Mouse (Mus musculus) embryonic stem cell, embryonic (primary cell): ENCODE measurements around the gene Limch1.

Source experiments
- CTCF ChIA-PET, 4 experiments: fragments of 300-600 bp in 2 of 4; fragments of 350-600 bp in 2 of 4; sonication (Branson Sonifier 250); formaldehyde crosslinking; loops; one replicate each; lab custom pipeline; 2022; ENCODE audit warnings: inconsistent platforms in 2 of 4; lab: Charles Lee
- POLR2A ChIA-PET, 4 experiments: fragments of 300-600 bp in 2 of 4; fragments of 350-600 bp in 2 of 4; sonication (Branson Sonifier 250); formaldehyde crosslinking; loops; one replicate each; lab custom pipeline; 2022; ENCODE audit warnings: antibody characterized with exemption in 4 of 4, inconsistent platforms in 1 of 4; lab: Charles Lee

Limch1 gene

DNA sequence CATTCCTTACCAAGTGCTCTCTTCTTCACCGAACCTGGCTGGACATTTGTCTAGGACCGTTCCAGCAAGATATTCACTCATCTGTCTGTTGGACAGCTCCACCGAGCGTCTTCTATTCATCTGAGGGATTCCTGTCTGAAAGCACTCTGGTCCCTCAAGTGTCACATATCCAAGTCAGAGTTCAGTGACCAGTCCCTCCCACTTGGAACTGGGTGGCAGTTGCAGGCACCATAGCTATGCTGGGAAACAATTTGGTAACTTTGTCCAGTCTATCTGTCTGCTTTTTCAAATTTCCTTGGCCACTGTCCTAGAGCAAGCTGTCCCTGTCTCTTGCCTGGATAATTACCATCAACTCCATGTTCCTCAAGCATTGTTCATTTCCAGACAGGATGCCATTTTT lies 138.9 kb downstream of the Limch1 start:
- POLR2A ChIA-PET, result interaction anchor here in 1 of 4 experiments (0.6 kb wide), 1 partner anchor 916 kb away, joined by 4 read pairs; no protein-coding TSS in a partner anchor

GRCm38 (mm10) chr5:66886410-66887120 lies 140.9 kb downstream of the Limch1 start:
- POLR2A ChIA-PET, result no interaction called here

More for the DNA sequence above, 138.9 kb downstream of the Limch1 start:
- CTCF ChIA-PET, result no interaction called here

DNA sequence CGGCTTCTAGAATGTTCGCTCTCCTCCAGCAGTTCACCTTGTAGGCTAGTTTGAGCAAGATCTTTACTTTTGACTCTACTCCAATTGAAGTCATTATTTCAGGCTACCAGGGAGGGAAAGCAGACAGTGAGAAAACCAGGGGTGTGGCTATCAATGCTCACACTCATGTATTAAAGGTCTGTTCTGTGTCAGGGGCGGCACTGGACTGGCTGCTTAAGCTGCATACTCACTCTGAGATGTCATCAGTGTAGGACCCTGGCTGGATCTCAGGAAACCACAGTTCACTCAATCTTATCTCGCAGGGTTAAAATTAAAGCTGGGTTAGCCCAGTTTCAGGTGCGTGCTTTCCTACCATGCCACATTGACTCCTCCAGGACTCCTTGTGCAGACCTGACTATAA lies 142.4 kb downstream of the Limch1 start:
- POLR2A ChIA-PET, result interaction anchor here in 1 of 4 experiments (1.9 kb wide), 1 partner anchor 15 kb away, joined by 5 read pairs; no protein-coding TSS in a partner anchor

More at GRCm38 (mm10) chr5:66886410-66887120, 140.9 kb downstream of the Limch1 start:
- CTCF ChIA-PET, result no interaction called here

DNA sequence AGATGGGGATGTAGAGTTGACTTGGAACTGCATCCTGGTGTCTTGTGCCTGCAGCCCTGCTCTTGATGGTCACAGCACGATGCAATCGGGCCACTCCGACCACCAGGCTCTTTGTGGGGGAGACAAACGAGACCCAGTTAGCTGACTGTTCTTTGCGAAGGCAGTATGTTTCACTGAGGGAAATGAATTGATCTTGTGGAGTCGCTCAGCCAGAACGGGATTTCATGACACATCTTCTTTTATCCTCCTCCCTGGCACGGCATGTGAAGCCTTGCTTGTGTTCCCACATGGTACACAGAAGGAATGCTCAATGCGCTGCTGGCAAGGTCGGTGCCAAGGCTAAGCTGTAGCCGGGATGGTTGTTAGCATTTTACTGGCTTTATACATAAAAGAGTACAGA lies 143.7 kb downstream of the Limch1 start:
- POLR2A ChIA-PET, result interaction anchor here in 1 of 4 experiments (1.9 kb wide), 1 partner anchor 16 kb away, joined by 5 read pairs; no protein-coding TSS in a partner anchor
- CTCF ChIA-PET, result no interaction called here

More for the DNA sequence above, 142.4 kb downstream of the Limch1 start:
- CTCF ChIA-PET, result no interaction called here

DNA sequence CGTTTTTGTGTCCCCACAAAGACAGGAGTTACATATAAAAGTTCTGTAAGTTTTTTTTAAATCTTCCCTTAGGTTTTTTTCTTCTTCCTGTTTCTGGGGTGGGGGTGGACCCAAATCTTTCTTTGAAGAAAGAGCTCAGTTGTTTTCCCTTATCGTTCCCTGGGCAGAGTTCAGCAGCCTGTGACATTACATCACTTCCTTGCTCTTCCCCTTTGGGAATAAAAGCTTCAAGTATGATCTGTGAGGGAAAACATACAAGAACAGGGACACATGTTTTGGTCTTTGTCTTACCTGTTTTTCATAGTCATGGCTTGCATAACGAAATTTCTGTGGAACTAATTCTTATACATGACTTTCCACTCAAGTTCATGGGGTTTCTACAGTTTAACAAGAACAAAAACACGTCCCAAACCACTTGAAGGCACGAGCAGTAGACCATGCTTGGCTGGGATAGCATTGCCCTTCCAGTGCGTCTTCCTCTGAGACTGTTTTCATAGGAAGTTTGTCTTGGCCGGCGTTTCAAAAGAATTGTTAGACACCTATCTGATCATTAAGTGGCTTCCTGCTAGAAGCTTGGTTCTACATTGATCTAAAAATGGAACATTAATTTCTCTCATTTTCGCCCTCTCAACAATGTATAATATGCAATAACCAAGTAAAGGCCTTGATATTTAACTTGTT lies 150.0 kb downstream of the Limch1 start:
- ChIA-PET CTCF (interaction anchor here in 1 of 4 experiments (0.6 kb wide), 1 partner anchor 199 kb away, joined by 7 read pairs; no protein-coding TSS in a partner anchor), POLR2A (no interaction called here)

DNA sequence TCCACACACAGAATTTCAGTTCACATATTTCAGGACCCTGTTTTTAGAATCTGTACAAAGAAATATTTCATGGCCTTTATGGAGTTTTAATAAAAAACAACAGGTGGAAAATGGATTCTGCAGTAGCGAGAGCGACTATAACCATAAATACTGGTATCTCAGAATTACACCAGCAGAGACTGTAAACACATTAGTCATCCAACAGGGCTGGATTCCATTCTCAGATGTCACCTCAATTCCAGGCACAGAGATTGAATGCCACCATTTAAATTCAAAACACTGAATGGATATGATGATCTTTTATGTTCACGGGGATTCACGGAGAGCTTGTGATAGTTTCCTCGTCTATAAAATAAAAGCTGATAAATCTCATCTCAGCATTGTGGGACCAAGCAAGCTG lies 152.0 kb downstream of the Limch1 start:
- POLR2A ChIA-PET, result no interaction called here
- CTCF ChIA-PET, result no interaction called here

- POLR2A ChIA-PET, result no interaction called here
- CTCF ChIA-PET, result no interaction called here
These were observed 152.6 kb downstream of the Limch1 start for GRCm38 (mm10) chr5:66898252-66898651.

GRCm38 (mm10) chr5:66898811-66899430 lies 153.3 kb downstream of the Limch1 start:
- CTCF ChIA-PET, result no interaction called here
- POLR2A ChIA-PET, result interaction anchor here in 1 of 4 experiments (0.9 kb wide), 1 partner anchor 8 kb away, joined by 3 read pairs; no protein-coding TSS in a partner anchor

DNA sequence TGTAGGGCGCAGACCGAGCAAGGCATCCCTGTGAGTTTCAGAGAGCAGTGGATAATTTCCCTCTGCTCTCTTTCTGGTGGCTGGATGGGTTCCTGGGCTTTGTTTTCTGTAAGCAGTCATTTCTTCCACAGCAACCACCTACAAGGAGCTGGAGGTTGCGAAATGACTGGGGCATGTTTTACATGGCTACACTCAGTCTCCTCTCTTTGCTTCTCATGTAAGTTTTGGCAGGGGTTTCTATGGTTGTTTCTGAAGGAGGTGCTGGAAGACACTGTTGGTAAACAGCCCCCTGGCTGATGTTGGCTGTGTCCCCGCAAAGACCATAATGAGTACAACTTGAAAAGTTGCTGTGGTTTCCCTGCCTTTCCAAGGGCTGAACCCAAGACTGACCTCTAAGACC lies 155.5 kb downstream of the Limch1 start:
- POLR2A ChIA-PET, result no interaction called here
- CTCF ChIA-PET, result no interaction called here

DNA sequence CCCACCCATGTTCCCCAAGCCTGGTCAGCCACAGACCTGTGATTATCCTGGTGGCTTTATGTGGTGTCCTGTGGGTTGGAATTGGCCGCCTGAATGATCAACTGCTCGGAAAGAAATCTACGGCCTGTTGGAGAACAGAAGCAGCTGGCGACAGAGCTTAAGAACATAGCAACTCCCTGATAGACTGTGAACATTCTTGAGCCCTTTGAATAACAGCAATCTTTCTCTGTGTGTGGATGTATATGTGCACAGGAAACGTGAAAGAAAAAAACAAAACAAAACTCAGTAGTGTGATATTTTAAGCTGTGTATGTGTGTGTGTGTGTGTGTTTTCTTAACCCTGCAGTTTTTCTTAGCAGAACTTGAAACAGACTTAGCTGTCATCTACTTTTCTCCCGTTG lies 159.2 kb downstream of the Limch1 start:
- POLR2A ChIA-PET, result no interaction called here
- CTCF ChIA-PET, result no interaction called here

- POLR2A ChIA-PET, result no interaction called here
- CTCF ChIA-PET, result no interaction called here
These were observed 163.3 kb downstream of the Limch1 start for GRCm38 (mm10) chr5:66908883-66909282.

GRCm38 (mm10) chr5:66909962-66910361 lies 164.3 kb downstream of the Limch1 start:
- ChIA-PET CTCF (no interaction called here), POLR2A (no interaction called here)

GRCm38 (mm10) chr5:66910610-66911009 lies 165.0 kb downstream of the Limch1 start:
- ChIA-PET POLR2A (no interaction called here), CTCF (no interaction called here)

DNA sequence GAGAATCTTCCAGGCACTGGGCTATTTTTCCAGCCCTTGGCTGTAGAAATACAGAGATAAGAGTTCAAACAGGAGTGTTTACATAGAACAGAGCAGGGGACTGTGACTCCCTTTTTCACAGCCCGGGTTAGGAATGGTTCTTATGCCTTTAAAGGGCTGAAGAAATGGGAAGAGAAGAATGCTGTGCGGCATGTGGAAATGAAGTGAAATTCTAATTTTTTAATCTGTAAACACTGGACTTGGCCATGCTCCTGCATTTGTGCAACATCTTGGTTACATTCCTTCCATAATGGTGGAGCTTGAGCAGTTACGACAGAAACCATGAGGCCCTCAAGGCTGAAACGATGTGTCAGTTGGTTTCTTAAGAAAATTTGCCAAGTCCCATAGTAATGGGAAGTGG lies 165.4 kb downstream of the Limch1 start:
- POLR2A ChIA-PET, result no interaction called here
- CTCF ChIA-PET, result no interaction called here

DNA sequence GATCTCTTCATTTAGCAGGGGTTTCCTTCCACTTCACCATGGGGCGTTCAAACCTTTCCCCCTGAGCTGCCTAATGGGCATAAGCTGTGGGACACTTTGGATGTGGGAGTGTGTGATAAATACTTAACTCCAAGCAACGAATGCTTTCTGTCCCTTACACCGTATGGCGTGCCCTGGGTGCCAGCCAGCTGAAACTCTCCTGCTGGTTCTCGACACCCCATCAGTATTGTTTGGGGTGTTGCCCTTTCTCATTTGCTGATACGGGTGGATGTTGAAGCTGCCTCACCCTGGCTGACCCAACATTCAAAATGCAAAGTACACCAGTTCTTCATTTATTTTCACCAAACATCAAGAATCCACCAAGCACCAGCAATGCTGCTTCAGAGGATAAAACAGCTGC lies 168.2 kb downstream of the Limch1 start:
- ChIA-PET POLR2A (no interaction called here), CTCF (no interaction called here)

DNA sequence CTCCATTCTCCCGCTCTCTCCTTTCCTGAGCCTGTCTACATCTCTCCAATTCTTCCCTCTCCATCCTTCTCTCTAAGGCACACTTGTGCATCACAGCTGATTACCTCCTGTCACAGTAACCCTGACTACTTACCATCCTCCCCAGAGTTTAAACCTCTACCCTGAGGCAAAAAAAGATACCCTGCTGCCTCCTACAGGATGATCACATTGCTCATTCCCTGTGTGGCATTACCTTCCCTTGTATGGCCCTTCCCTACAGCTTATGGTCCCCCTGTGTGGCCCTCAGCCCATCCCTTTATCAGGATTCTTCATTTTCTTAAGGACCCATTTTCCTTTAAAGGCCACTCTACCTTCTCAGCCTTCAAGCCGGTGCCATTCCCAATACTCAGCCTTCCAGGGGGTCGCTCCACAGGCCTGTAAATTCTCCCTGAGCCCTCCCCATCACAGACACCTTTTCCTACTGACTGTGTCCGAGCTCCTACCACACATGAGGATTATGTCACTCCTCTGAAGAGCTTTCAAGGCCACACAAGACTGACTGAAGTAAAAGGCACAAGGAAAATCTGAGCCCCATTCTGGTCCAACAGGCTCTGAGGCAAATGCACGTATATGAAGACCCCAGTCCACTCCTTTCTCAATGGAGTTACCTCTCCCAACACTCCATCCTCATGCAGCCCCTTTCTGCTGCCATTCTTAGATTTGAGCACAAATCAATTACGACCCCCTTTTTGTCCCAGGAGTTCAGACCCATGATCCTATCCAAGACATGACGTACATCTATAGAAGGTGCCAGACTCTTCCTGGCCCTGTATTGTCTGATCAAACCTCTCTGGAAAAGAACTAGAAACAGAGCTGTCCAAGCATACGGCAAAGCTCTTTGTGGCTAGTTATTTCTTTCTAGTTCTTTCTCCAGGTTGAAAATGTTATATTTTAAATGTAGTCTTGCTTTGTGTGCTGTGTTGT lies 172.0 kb downstream of the Limch1 start:
- POLR2A ChIA-PET, result no interaction called here
- CTCF ChIA-PET, result no interaction called here

GRCm38 (mm10) chr5:66918316-66919305 lies 173.0 kb downstream of the Limch1 start:
- POLR2A ChIA-PET, result no interaction called here

DNA sequence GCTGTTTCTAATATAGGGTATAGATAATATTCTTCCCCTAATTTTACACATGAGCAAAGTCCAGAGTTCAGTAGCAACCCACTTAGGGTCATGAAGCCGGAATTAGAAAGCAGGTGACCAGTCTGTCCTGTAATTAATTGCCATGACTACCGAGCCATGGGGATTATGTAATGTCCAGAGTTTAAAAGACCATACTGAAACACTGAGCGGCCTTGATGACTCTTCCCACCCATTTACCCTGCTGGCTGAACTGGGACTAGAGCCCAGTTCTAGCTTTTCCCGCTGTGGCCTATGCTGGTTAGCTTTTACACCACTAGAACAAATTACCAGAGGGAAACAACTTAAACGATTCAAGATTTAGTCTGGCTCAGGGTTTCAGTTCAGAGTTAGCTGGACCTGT lies 177.0 kb downstream of the Limch1 start:
- ChIA-PET POLR2A (interaction anchor here in 1 of 4 experiments (0.7 kb wide), 1 partner anchor 771 kb away, joined by 3 read pairs; no protein-coding TSS in a partner anchor), CTCF (interaction anchor here in 1 of 4 experiments (0.7 kb wide), 1 partner anchor 229 kb away, joined by 3 read pairs; no protein-coding TSS in a partner anchor)

More at GRCm38 (mm10) chr5:66918316-66919305, 173.0 kb downstream of the Limch1 start:
- CTCF ChIA-PET, result no interaction called here
